Mouse (Mus musculus) cortical plate, adult 2 months (tissue): ENCODE data around the gene Sesn1.
"Not testable (repeated sequence)": the region's sequence is repeated elsewhere in the genome, so short reads cannot be mapped to it uniquely, and the experiment has no call there.

Experiments
- CTCF ChIP-seq: fragments of 200-500 bp; IDR thresholded peaks from 2 replicates; pipeline ENCODE4 v1.5.1; 2011; ENCODE audit warnings: mild to moderate bottlenecking, control low read depth, low read length; ENCODE audit not compliant: insufficient read depth; ENCODE audit errors: extremely low read depth
- POLR2A ChIP-seq: fragments of 200-500 bp; IDR thresholded peaks from 2 replicates; pipeline ENCODE4 v1.6.1; 2011; ENCODE audit warnings: mild to moderate bottlenecking, low read length, control low read depth; ENCODE audit not compliant: insufficient read depth; ENCODE audit errors: extremely low read depth

GRCm38 (mm10) chr10:41952354-41952753 lies 142.6 kb downstream of the Sesn1 start:
- TF ChIP-seq CTCF, POLR2A: not testable (repeated sequence)
